Mouse (Mus musculus): ENCODE results near the gene Rexo5. TPM values are rescaled to one million over a fixed set of nuclear protein-coding genes. Genes with fewer than 3 reads are reported as not detected.

Rexo5 gene
- polyA plus RNA-seq, 1 experiment from 2014 or later = 25.0 TPM

GRCm38 (mm10) chr7:119897521-119898109, 103.8 kb downstream of the Rexo5 start:
- Histone ChIP-seq H3K9ac (replicated peaks; ENCODE audit: low read depth, low read length) (no peak overlapping the region), H3K27ac (ENCODE audit: low read length) (no peak overlapping the region), H3K4me3 (ENCODE audit: low read depth, low read length) (no peak overlapping the region), H3K4me2 (replicated peaks; ENCODE audit: low read depth, low read length) (no peak overlapping the region), H3K4me1 (ENCODE audit: control insufficient read depth, insufficient read depth, low read length) (0 out of 2 replicates have a peak, but pooled peaks cover 9% of the 10 kb centered on the region), H3K27me3 (ENCODE audit: control insufficient read depth, insufficient read depth, low read length) (no peaks in the 10 kb centered on the region), H3K9me3 (ENCODE audit: control insufficient read depth, low read depth, low read length) (no peaks in the 10 kb centered on the region), H3K36me3 (ENCODE audit: control insufficient read depth, insufficient read depth, low read length) (no peaks in the 10 kb centered on the region)
- ATAC-seq (ENCODE audit: insufficient number of reproducible peaks, insufficient read depth, low FRiP score, low read depth) = no peak
- WGBS = 91% methylated on average over 8 of the region's 8 CpGs

GRCm38 (mm10) chr7:119898247-119898856, 104.5 kb downstream of the Rexo5 start:
- Histone ChIP-seq H3K9ac (replicated peaks; ENCODE audit: low read depth, low read length) (no peak overlapping the region), H3K27me3 (ENCODE audit: control insufficient read depth, insufficient read depth, low read length) (no peaks in the 10 kb centered on the region), H3K27ac (ENCODE audit: low read length) (no peak overlapping the region), H3K9me3 (ENCODE audit: control insufficient read depth, low read depth, low read length) (no peaks in the 10 kb centered on the region), H3K4me3 (ENCODE audit: low read depth, low read length) (no peak overlapping the region), H3K4me1 (ENCODE audit: control insufficient read depth, insufficient read depth, low read length) (0 out of 2 replicates have a peak, but pooled peaks cover 9% of the 10 kb centered on the region), H3K36me3 (ENCODE audit: control insufficient read depth, insufficient read depth, low read length) (no peaks in the 10 kb centered on the region), H3K4me2 (replicated peaks; ENCODE audit: low read depth, low read length) (no peak overlapping the region)
- ATAC-seq (ENCODE audit: insufficient number of reproducible peaks, insufficient read depth, low FRiP score, low read depth) = no peak
- WGBS = 72% methylated on average over 1 of the region's 1 CpGs

Other genes starting within 250 kb of the Rexo5 start
- gene Acsm2, start 239.7 kb upstream of the Rexo5 start, polyA plus RNA-seq (2014; fragmentation: Nextera tagmentation; extraction: Ambion mirVana) = not detected in 2 replicates
- not detected in 2 replicates for gene Acsm1, start 187.0 kb upstream of the Rexo5 start, polyA plus RNA-seq (2014; fragmentation: Nextera tagmentation; extraction: Ambion mirVana)
- gene Acsm4, start 104.0 kb upstream of the Rexo5 start, polyA plus RNA-seq (2014; fragmentation: Nextera tagmentation; extraction: Ambion mirVana) = not detected in 2 replicates
- 73.5 and 77.1 TPM in 2 replicates for gene Thumpd1, start 73.2 kb upstream of the Rexo5 start, polyA plus RNA-seq (2014; fragmentation: Nextera tagmentation; extraction: Ambion mirVana)
- gene Acsm3, start 33.1 kb upstream of the Rexo5 start, polyA plus RNA-seq (2014; fragmentation: Nextera tagmentation; extraction: Ambion mirVana) = 11.0 and 11.6 TPM in 2 replicates
- 27.5 and 27.9 TPM in 2 replicates for gene Eri2, start 52 bp downstream of the Rexo5 start, polyA plus RNA-seq (2014; fragmentation: Nextera tagmentation; extraction: Ambion mirVana)
- 8.6 and 10.7 TPM in 2 replicates for gene Lyrm1, start 101.9 kb downstream of the Rexo5 start, polyA plus RNA-seq (2014; fragmentation: Nextera tagmentation; extraction: Ambion mirVana)
- gene Dcun1d3, start 102.3 kb downstream of the Rexo5 start, polyA plus RNA-seq (2014; fragmentation: Nextera tagmentation; extraction: Ambion mirVana) = 5.5 and 8.4 TPM in 2 replicates